Mouse (Mus musculus): Measurements from ENCODE around the gene Gm960. TPM values are rescaled to one million over a fixed set of nuclear protein-coding genes. Genes with fewer than 3 reads are reported as not detected.

The Gm960 gene
- total RNA-seq, 2 experiments from 2014 or later: not detected

DNA sequence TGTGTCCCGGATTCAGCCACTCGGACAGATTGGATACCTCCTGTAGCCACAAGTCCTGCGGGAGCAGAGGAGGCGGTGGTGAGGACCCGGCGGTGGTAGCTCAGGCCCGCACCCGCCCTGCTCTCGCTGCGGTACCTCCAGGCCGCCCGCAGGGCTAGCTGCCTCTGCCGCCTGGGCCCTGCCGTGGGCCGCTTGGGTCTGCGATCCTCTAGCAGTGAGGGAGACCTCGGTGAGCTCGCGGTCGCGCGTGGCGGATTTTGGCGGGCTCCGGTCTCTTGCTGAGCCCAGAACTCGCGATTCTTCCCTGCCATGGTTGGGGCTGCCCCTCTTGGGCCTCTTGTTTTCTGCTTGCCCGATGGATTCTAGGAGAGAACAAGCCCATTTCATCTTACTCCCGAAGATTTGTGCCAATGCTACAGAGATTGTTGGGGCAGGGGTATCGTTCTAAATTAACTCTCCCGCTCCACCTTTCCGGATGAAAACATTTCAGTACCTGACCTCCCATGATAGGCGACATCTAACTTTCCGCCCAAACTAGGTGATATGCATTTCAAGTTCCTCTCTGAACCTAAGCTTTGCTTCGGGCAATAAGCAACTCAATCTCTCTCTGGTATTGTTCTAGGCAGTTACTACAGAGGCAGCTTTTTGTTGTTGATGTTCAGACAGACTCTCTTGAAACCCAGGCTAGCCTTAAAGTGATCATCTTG lies 72.5 kb downstream of the Gm960 start:
- intact Hi-C loops (cut with DNase I): loop anchor here (2.0 to 5.0 kb wide), 4 partner anchors 226 to 376 kb away; partner anchors contain the start of genes Bbs1 and Mrpl11
- DNase-seq: no peak

DNA sequence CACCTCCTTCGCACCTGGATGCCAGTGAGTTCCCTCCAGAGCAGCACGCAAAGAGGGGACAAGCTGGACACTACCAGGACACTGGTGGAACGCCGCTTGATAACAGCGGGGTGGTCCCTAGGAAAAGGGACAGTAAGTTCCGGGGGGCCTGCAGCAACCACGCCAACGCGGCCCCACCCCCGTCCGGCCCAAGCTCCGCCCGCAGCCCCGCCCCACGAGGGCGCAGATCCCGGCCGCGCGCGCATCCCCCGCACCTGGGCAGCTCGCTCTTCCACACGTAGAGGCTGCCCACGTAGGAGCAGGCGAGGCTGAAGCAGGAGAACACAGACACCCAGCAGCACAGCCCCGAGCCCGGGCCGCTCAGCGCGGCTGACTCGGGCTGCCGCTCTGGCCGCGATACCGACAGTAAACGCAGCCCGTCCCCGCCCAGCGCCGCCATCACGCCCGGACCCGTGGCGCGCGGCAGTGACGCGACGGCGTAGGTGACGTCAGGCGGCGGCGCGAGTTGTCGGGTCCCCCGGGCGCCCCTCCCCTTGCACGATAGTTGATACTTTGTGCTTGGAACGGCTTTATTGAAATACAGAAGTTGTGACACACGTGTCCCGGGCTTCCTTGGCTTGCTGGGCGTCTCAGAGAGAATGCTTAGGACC lies 73.2 kb downstream of the Gm960 start, which contains the start of gene Rce1:
Gene Rce1 (minus strand): TSS at position 463 of the 650 bp plus-strand sequence.
- intact Hi-C loops (cut with DNase I): loop anchor here (5.0 kb wide), 3 partner anchors 227 to 377 kb away; partner anchors contain the start of gene Bbs1
- DNase-seq: peak; percentile 92 to 95

DNA sequence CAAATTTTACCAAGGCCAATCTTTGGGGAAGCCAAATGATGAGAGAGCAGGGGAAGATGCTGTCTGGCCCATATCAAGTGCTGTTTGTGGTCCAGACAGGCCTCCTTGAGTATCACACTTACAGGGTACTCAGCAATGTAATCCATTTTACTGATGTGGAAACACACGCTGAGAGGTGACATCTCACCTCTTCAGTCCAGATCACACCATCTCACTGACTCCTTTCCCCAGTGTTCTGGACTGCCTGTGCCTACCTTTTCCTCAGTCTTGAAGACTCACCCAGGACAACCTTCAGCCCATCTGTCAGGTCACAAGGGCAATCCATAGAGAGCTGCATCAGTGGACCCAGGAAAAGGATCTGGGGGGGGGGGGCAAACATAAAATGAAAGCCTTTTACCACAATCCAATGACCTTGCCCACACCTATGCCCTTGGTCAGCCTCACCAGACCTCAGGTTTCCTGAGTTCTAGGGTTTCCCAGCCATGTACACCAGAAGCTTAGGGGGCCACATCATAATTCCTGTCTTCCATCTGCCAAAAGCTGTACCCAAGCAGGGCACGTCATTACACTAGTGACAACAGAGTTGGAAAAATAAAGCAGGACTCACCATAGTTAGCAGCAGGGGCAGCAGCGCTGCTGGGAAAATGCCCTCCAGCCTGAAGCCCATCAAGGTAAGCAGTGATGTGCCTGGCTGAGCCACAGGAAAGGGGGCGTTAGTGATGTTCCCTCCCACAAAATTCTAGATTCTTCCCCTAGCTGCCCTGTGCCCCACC lies 73.9 kb downstream of the Gm960 start:
- no peak for DNase-seq
- intact Hi-C loops (cut with DNase I): loop anchor here (5.0 kb wide), 3 partner anchors 228 to 378 kb away; partner anchors contain the start of gene Bbs1

DNA sequence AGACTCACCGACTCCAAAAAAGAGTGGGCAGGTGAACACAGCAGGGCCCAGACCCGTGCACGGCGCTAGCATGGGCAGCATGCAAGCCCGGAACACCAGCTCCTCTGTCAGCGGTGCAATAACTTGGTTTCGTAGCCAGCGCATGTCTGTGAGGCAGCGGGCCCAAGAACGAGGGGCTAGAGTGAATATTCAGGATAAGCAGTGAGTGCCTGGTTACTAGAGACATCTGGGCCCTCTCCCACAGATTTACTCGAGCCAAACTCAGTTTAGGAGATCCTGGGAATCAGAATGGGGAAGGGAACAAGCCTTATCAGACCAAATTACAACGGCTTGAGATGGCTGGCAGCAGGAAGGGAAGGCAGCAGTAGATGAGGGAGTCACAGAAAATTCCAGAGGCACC lies 74.5 kb downstream of the Gm960 start:
- no peak for DNase-seq
- intact Hi-C loops (cut with DNase I): no loop called here

DNA sequence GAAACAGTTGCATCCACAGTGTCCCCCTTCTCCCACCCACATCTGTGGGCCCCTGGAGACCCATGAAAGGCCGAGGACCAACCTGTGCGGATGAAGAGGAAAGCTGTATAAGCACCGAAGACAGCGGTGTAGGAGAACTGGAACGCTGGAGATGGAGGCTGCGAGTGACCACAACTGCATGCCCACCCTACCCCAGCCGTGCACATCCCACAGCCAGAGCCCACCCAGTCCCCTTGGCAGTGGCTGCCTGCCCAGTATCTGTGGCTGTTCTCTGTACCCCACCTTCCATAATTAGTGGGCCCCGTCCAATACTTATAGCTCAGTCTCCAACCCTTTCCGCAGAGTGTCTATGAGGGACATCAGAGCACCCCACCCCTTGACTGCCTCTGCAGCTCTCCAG lies 75.0 kb downstream of the Gm960 start:
- intact Hi-C loops (cut with DNase I): no loop called here

DNA sequence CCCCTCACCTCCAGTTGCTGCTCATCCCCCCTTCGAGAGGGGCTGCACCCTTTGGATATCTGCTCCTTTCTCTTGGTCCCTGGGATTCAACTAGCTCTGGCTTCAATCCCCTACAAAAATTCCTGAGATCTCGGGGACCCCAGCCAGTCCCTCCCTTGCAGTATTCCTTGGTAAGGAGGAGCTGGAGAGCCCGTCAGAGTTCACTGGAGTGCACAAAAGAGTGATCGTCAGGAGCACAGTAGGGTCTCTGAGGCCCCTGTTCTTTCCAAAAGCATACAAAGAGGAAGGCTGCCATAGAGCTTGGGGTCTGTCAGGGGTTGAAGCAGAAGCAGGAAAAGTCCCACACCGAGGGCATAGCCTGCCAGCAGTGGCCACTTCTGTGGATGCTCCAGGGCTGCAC lies 75.7 kb downstream of the Gm960 start:
- intact Hi-C loops (cut with DNase I): no loop called here
- no peak for DNase-seq

More for the DNA sequence above, 75.0 kb downstream of the Gm960 start:
- DNase-seq: no peak

DNA sequence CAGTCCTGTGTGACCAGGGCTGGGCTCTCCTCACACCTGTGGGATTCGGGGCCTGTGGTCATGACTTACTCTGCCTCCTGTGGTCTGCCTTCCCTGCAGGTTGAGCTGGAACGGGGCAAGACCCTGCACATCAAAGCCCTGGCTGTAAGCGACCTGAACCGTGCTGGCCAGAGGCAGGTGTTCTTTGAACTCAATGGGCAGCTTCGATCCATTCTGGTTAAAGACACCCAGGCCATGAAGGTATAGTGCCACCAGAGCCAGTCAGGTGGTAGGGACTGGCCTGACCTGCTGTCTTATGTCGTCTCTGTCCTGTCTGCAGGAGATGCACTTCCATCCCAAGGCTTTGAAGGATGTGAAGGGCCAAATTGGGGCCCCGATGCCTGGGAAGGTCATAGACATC lies 77.7 kb downstream of the Gm960 start:
- no peak for DNase-seq
- intact Hi-C loops (cut with DNase I): no loop called here

DNA sequence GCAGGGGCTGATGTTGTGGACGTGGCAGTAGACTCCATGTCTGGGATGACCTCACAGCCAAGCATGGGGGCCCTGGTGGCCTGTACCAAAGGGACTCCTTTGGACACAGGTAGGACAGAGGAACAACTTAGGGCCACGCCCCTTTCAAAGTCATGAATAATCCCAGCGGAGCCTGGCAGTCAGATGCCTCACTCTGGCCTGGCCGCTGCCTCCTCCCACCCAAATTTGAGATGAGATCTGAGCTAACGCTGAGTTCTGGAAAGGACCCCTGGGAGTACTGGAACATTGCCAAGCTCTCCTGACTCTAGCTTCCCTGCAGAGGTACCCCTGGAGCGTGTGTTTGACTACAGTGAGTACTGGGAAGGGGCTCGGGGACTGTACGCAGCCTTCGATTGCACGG lies 79.0 kb downstream of the Gm960 start:
- no peak for DNase-seq
- intact Hi-C loops (cut with DNase I): loop anchor here (5.0 kb wide), 2 partner anchors 107 to 122 kb away; partner anchors contain the start of genes 2010003K11Rik and Pcx

DNA sequence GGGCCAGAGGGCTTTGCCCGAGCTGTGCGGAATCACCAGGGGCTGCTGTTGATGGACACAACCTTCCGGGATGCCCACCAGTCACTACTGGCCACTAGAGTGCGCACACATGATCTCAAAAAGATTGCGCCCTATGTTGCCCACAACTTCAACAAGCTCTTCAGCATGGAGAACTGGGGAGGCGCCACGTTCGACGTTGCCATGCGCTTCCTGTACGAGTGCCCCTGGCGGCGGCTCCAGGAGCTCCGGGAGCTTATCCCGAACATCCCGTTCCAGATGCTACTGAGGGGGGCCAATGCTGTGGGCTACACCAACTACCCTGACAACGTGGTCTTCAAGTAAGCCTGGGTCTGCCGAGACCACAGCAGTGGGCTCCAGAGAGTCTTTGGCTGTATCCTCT lies 80.3 kb downstream of the Gm960 start:
- intact Hi-C loops (cut with DNase I): loop anchor here (5.0 kb wide), 2 partner anchors 106 to 121 kb away; partner anchors contain the start of genes 2010003K11Rik and Pcx
- peak in 1 of 2 experiments; percentile 21 for DNase-seq

DNA sequence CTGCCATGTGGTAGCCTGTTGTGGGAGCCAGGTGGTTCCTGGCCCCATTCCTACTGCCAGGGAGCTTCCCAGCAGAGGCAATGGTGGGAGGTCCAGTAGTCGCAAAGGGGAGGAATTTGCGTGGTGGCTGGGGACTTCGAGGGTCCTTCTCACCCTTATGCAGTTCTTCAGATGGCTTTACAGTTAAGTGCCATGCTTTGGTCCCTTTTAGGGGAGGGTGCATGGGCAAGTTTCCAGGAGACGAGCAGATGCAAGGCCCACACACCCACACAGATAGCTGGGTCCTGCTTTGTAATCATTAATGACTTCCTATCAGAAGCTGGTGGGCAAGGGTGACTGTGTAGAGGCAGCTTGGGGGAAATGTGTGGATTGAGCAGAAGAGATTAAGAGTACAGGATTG lies 81.9 kb downstream of the Gm960 start:
- no peak for DNase-seq
- intact Hi-C loops (cut with DNase I): loop anchor here (5.0 kb wide), 2 partner anchors 104 to 119 kb away; partner anchors contain the start of genes 2010003K11Rik and Pcx

DNA sequence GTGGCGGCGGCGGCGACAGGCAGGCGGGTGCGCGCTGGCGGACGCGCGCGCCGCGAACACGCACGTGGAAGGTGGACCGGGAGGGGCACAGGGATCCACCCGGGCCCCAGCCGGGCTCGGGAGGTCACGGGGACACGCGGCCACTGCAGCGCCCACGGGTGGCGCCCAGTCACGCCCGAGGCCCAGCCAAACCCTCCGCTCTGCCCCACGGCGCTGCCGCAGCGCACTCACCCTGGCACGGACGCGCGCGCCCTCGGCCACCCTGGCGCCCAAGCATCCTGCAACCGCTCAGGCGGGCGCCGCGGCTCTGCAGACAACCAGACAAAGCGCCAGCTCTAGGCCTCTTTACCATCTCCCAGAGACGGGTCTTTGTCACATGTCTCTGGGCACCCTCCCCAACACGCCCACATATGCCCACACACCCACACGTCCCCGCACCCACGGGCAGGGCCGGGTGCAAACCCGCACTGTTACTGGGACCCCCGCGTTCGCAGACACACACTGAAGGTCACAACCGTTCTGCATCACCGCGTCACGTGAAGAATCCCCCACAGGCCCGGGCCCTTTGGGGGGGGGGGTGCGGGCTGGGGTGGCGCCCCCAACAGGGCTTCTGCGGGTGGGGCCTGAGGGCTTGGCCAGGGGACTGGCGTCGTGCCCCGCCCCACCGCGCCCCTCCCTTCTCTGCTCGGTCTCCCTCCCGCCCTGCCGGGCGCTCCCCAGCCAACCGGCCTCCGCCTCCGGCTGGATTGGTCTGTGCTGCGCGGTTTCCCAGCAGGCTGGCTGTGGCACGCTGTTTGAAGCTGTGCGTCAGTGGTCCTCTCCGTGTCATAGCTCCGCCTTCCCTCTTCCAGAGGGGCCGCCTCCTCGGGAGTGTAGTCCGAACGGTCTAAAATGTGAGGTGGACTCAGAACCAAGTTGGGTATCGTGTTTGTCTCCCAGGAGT lies 83.0 kb downstream of the Gm960 start, which contains the start of gene Lrfn4:
Gene Lrfn4 (minus strand): TSS at position 517 of the 943 bp plus-strand sequence.
- intact Hi-C loops (cut with DNase I): loop anchor here (5.0 kb wide), 2 partner anchors 103 to 118 kb away; partner anchors contain the start of genes 2010003K11Rik and Pcx
- DNase-seq: peak; percentile 82 to 84

DNA sequence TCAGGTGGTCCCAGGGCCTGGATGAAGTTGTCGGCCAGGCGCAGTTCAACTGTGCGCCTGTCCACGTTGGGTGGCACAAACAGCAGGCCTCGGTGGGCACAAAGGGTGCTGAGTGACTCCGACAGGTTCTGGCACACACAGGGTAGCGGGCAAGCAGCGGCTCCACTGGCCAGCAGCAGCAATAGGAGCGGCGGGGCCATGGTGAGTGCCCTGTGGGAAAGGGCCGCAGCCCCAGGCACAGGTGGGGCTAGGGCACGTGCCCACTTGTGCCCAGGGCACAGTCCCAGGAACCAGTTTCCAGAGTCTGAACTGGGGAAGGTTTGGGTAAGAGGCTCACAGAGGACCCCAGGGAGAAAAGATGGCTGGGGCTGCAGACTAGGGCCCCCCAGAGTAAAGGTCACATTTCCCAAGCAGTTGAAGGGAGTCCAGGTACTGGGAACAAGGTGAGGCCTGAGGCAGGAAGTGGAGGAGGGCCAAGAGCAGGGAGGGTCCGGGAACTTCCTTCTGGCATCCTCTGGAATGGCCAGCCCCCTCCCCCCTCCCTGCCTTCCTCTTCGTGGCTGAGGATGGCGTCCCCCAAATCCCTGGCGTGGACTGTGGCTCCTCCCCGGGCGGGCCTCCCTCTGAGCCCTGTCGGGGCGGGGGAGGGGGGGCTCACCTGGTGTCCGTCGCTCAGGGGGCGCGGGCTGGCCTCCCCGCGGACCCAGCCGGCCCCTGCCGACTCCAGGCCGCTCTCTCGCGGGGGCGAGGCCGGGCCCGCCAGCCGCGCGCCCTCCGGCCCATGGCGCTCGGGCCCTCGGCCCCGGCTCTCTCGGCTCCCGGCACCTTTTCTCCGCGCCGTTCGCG lies 83.9 kb downstream of the Gm960 start:
- no peak for DNase-seq
- intact Hi-C loops (cut with DNase I): loop anchor here (5.0 kb wide), 2 partner anchors 102 to 117 kb away; partner anchors contain the start of genes 2010003K11Rik and Pcx

DNA sequence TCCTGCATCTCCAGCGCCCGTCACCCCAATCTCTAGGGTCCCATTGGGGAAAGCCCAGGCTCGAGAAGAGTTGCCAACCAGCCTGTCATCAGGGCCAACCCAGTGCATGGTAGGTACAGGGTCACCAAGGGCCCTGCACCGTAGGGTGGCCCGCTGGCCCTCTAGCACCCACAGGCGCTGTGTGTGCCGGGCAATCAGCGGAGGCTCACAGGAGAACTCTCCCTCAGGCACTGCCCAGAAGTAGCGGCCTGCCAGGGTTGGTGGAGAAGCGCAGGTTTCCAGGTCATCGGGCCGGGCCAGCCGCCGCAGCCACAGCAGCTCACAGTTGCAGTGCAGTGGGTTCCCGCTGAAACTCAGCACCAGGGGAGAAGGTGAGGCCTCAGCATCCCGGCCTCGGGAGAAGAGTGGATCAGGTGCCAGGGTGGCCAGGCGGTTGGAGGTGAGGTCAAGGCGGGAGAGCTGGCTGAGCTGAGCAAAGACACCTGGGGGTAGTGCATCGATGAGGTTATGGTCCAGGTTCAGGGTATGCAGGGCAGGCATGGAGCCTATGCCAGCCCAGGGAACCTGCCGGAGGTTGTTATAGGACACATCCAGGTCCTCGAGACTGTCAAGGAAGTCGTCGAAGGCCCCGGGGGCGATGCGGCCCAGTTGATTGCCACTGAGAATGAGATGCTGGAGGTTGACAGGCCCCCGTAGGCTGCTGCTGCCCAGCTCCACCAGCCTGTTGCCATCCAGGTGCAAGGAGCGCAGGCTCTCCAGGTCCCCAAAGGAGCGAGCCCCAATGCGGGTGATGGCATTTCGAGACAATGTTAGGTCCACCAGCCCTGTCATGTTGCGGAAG lies 84.8 kb downstream of the Gm960 start:
- intact Hi-C loops (cut with DNase I): no loop called here
- no peak for DNase-seq

DNA sequence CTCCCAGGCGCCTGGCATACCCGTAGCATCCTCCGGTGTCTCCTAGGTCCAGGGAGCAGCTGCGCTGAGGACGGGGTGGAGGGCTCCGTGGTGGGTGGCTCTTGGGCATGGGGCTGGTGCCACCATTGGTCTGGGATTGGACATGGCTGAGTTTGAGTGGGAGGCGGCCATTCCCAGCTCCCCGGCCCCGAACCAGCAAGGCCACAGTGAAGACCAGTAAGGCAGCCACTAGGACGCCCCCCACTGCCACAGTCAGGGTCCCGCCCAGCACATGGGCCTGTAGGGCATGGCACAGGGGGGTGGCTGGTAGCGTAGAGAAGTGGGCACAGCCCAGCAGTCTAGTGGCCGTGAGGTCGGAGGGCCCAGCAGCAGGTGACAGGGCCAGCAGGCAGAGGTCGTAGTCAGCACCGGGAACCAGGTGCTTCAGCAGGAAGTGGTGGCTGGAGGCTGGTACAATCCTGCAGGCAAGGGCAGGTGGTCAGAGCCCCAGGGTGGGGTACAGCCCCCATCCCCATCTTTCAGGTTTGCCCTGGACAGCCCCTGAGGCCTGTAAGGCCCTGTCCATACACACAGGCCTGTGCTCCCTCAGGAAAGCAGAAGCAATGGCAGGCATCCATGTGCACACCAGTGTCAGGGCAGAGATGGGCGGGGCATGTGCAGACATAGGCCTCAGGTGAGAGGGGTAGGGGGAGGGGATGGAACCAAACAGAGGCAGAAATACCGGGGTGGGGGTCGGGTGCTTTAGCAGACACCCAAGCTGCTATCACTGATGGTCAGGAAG lies 86.1 kb downstream of the Gm960 start:
- intact Hi-C loops (cut with DNase I): no loop called here
- DNase-seq: no peak

DNA sequence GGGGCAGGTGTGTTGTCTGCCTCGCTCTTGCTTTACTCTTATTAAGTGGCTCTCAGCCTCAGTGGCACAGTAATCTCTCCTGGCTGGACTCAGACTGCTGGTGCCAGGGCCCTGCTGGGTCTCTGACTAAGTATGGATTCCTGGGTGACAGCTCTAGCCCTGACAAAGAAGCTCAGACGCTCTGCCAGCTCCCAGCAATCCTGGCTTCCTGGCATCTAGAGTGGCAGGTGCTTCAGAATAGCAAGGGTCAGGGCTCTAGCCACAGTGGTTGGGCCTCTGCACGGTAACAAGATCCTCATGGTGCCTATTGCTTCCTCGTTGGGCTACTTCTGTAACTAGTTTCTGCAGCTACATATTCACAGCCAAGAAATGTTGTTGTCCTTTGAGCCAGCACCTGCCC lies 88.4 kb downstream of the Gm960 start:
- intact Hi-C loops (cut with DNase I): no loop called here
- DNase-seq: peak in 1 of 2 experiments; percentile 37

DNA sequence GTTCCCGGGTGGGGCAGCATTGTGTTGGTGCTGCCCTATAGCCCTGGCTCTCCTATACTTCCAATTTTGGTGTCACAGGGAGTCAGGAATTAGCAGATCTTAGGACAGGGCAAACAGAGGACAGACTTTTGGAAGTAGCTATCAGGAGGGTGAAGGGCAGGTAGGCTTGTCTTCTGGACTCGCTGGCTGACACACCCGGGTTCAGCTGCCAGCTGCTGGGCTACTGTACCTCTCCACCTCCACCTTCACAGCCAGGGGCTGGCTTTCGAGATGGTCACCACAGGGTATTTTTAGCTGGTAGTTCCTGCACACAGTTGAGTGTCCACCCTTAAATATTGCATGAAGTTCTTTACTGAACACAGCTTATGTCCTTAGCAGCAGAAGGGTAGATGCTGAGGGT lies 90.0 kb downstream of the Gm960 start:
- no peak for DNase-seq
- intact Hi-C loops (cut with DNase I): no loop called here

DNA sequence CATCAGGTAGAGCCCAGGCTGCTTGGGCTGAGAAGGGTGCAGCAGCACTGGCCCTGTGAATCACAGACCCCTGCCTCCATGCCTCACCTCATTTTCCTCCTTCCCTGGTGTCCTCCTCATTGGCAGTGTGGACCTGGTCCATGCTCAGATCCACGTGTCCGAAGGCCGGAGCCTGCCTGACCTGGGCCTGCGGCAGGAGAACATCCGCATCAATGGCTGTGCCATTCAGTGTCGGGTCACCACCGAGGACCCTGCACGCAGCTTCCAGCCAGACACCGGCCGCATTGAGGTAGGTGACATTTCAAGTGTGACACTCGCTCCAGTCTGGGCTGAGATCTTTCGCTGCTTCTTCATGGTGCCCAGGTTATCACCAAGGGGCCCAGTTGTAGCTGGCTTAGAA lies 91.1 kb downstream of the Gm960 start:
- intact Hi-C loops (cut with DNase I): no loop called here
- no peak for DNase-seq

All from heart, postnatal 14 days (tissue).